Mouse (Mus musculus): ENCODE data around the gene Tbc1d23. TPM values are rescaled to one million over a fixed set of nuclear protein-coding genes. Genes with fewer than 3 reads are reported as not detected.

Tbc1d23 gene
- total RNA-seq, 2 experiments from 2014 or later = 41.2 to 44.9 TPM

DNA sequence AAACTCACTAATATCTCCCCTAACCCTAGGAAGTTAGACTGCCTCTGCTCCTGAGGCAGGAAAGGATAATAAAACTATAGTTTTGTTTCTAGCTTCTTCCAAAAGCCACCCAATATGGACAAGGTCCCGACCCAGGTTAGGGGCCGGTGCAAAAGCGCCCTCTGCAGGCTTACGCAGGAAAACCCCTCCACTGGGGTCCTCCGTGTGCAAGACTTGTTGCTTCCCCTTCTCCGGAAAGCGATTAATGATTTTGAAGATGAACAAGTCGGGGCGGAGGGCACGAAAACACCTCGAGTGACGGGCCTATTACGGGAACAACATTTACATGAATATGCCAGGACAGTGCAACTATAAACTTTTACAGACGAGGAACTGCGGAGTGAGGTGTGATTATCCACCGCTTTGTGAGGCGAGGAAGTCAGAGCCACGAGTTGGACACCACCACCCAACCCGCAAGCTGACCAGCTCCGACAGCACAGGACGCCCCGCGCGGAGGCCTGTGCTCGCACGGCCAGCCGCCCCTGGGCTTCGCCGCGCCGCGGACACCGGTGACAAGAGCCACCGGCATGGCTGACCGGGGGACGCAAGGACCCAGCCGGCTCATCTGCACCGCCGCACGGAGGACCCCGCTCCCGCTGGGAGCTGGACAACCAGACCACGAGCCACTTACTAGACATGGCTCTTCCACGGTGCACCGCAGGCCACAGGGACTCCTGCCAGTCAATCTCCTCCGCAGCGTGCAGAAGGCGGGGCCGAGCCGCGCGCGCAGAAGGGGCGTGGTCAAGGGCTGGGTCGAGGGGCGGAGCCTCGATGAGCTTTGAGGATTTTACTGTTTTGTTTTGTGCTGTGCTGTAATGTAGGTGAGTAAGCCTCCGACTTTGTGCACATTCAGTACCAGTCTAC is 64.4 kb downstream of the Tbc1d23 start, which contains the start of gene Nit2:
Gene Nit2 (minus strand): TSS at position 731 of the 903 bp plus-strand sequence.
- peak within 1 kb of the TSS; percentile 85 for H3K4me3 ChIP-seq
- peak within 1 kb of the TSS; percentile 89 for H3K27ac ChIP-seq
- DNase-seq (ENCODE audit: low spot score in 2 of 2) = peak; percentile 94
- TF ChIP-seq CTCF (conservative IDR thresholded peaks at IDR 0.05) = peak; percentile 92

DNA sequence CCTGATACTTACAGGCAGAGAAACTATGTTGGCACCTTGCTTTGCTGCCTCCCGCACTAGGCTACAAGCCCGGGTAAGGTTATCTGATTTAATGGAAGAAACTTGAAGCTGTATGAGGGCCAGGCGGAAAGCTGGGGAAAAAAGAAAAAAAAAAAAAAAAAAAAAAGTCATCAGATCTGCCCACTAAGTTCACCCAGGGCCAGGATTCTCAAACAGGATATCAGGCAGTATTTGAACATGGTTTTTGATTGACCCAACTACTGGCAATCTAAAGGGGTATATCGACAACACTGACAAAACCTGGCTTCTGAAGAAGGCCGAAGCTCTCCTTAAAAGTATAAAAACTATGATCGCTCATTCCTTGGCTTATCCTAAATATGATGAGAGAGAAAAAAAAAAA is 65.2 kb downstream of the Tbc1d23 start:
- no peak overlapping the region for H3K27ac ChIP-seq
- no peak for DNase-seq (ENCODE audit: low spot score in 2 of 2)
- no peak overlapping the region; the same call in 1 of the 2 replicates for H3K4me3 ChIP-seq

DNA sequence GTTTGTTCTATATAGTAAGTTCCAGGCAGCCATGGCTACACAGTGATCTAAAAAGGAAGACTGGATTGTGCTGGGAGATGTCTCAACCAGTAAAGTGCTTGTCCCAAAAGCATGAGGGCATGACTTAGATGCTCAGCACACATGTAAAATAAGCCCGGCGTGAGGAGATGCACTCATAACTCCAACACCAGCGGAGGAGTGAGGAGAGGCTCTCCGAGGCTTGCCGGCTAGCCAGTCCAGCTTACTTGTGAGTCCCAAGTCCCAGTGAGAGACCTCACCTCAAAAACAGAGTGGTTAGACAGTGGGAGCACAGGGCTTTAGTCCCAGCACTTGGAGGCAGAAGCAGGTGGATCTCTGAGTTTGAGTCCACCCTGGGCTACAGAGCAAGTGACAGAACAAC is 66.1 kb downstream of the Tbc1d23 start:
- no peak for DNase-seq (ENCODE audit: low spot score in 2 of 2)
- TF ChIP-seq CTCF (conservative IDR thresholded peaks at IDR 0.05) = no peak
- no peak overlapping the region for H3K27ac ChIP-seq
- H3K4me3 ChIP-seq = no peak overlapping the region

More for the DNA sequence above, 65.2 kb downstream of the Tbc1d23 start:
- TF ChIP-seq CTCF (conservative IDR thresholded peaks at IDR 0.05) = no peak

DNA sequence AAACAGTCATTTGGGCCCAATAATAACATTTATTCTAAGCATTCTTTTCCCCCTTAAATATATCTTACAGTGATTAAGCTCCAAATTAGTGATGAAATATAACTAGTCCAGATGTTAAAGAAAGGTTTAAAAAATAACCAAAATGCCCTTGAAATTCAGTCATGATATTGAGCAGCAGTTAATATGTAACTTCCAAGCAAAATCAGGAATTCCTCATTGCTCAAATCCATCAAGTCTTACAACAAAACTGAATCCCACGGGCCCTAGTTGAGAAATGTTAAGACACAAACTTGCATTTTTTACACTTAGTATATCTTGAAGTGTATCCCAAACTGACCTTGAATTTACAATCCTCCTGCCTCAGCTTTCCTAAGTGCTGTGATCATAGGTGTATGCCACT is 67.6 kb downstream of the Tbc1d23 start:
- TF ChIP-seq CTCF (conservative IDR thresholded peaks at IDR 0.05) = no peak
- no peak for DNase-seq (ENCODE audit: low spot score in 2 of 2)
- H3K27ac ChIP-seq = no peak overlapping the region
- no peak overlapping the region for H3K4me3 ChIP-seq

DNA sequence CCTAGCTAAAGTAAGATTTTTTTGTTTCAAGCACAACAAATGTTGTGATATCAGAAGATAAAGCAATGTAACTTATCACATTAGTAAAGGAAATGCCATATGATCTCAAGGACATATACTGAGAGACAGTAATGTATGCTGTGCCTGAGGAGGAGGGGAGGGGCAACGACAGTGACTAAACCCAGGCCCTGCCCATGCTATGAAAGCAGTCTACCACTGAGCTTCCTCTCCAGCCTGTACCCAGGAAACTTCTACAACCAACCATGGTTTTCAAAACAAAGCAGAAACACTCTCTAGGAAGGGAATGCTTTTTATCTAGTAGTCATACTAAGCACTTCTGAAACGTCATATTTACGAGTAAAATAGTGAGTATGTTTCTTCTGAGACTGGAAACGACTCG is 68.5 kb downstream of the Tbc1d23 start:
- no peak for DNase-seq (ENCODE audit: low spot score in 2 of 2)
- no peak overlapping the region for H3K4me3 ChIP-seq
- no peak overlapping the region for H3K27ac ChIP-seq
- TF ChIP-seq CTCF (conservative IDR thresholded peaks at IDR 0.05) = no peak

DNA sequence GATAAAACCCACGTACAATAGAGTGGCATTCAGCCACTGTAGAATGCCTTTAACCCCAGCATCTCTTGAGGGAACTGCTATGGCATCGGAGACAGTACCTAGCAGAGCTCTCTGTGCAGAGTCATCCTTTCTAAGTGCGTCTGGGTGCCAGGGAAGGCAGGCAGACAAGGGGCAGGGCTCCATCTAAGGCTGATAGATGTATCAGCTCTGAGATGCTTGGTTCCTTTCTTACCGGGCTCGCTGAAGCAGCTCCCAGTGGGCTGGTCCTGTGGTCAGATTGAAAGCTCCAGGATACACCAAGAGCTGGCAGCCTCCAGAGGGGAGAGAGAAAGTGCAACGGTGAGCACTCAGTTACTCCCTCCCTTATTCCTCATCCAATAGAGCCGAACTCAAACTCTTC is 71.5 kb downstream of the Tbc1d23 start:
- no peak for DNase-seq (ENCODE audit: low spot score in 2 of 2)
- no peak for TF ChIP-seq CTCF (conservative IDR thresholded peaks at IDR 0.05)
- Histone ChIP-seq H3K27ac (no peak overlapping the region), H3K4me3 (no peak overlapping the region)

DNA sequence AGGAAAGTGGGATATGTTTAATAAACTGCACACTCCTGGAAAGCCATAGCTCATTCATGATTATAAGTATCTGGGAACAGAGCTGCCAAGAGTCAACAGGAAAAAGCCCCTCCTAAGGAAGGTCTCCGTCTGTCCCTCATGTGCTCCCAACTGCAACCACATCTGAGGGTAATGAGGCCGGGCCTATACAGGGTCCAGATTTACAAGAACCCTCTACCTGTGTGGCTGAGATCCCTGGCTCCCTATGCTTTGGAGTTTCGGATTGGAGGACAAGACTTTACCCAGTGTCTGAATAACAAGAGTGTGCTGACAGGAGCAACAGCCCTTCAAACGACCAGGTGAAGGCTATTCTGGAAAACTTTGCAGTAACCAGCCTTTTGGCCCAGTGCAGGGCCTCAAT is 73.6 kb downstream of the Tbc1d23 start:
- TF ChIP-seq CTCF (conservative IDR thresholded peaks at IDR 0.05) = no peak
- H3K27ac ChIP-seq = peak overlapping the region; percentile 19; the same call in 1 of the 2 replicates
- H3K4me3 ChIP-seq = no peak overlapping the region
- DNase-seq (ENCODE audit: low spot score in 2 of 2) = no peak

DNA sequence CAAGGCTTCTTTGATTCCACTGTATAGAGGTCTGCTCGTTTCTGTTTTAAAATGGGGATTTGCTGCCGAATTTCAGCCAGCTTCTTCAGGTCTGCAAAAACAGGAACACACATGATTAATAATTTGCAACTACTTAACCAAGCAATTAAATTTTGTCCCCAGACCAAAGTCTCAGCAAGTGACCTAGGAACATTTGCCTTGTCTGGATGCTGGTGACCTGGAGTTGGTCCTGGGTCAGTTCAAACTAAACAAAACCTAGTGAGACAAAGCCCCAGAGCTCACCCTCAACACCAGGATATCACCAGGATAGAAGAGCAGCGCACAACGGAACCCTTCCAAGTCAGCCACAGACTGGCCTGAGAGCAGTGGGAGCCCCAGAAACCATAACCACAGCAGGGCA is 74.2 kb downstream of the Tbc1d23 start:
- H3K4me3 ChIP-seq = no peak overlapping the region
- DNase-seq (ENCODE audit: low spot score in 2 of 2) = no peak
- H3K27ac ChIP-seq = no peak overlapping the region
- TF ChIP-seq CTCF (conservative IDR thresholded peaks at IDR 0.05) = no peak

DNA sequence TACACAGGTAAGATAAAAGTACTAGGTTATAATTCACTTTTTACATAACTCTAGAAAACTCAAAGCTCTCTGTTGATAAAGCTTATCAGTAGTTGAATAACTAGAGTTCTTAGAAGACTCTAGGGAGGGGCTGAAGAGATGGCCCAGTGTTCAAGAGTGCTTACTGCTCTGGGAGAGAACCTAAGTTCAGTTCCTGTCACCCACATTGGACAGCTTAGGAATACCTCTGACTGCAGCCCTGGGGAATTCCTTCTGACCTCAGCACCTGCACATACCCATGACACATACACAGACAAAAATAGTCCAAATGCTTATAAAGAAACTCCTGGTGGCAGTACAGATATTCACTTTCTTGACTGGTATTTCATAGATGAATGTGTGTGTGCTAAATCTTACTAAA is 75.4 kb downstream of the Tbc1d23 start:
- Histone ChIP-seq H3K27ac (no peak overlapping the region), H3K4me3 (no peak overlapping the region)
- DNase-seq (ENCODE audit: low spot score in 2 of 2) = no peak
- no peak for TF ChIP-seq CTCF (conservative IDR thresholded peaks at IDR 0.05)

DNA sequence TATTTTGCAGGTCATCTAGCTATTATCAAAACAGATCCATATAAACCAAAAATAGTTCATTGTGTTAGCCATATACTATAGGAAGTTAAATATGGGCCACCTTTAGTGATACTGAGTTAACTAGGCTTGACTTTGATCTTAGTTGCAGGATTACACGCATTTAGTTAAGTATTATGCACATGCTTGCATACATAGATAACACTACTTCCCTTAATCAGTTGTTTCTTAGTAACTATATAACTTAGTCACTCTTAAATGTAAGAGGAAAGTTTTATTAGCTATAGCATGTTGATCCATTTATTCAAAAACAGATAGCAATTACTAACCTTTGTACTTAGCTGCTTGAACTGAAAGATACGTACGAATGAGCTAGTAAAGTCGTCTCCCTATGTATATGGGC is 79.9 kb downstream of the Tbc1d23 start:
- no peak for TF ChIP-seq CTCF (conservative IDR thresholded peaks at IDR 0.05)
- no peak for DNase-seq (ENCODE audit: low spot score in 2 of 2)

DNA sequence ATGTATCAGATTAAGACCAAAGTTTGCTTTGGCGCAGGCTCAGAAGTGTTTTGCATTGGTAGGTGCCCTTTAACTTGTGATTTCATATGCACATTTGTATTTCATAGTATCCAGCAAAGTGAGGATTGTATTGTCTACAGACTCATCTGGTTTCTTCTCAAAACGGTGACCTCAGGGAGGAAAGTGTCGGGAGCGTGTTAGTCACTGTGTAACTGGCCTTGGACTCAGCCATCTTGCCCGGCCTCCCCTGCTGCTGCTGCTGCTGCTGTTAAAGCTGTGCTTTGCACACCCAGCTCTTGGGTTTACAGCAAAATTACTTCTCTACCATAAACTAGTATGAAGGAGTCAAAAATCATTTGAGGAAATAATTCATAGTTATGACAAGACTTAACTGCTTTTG is 86.6 kb downstream of the Tbc1d23 start:
- no peak for TF ChIP-seq CTCF (conservative IDR thresholded peaks at IDR 0.05)
- no peak overlapping the region for H3K27ac ChIP-seq

More for the DNA sequence above, 79.9 kb downstream of the Tbc1d23 start:
- H3K4me3 ChIP-seq = no peak overlapping the region
- H3K27ac ChIP-seq = no peak overlapping the region

DNA sequence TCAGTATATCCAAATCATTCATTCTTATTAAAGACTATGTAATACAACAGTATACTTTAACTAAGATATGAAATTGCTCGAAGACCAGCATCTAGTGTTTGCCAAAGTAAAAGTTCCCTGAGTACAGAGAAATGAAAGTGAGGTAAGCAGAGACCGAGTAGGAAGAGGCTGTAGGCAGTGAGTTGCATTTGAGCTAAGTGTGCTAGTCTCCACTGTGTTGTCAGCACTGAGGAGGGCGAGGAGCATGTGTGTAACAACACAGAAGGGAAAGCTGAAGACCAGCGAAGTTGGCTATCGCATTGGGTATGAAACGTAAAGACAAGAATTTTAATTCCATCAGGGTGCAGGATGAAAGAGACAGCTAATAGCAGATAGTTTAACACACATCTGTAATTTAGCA is 97.7 kb downstream of the Tbc1d23 start:
- no peak overlapping the region for H3K4me3 ChIP-seq
- no peak for TF ChIP-seq CTCF (conservative IDR thresholded peaks at IDR 0.05)
- H3K27ac ChIP-seq = no peak overlapping the region
- DNase-seq (ENCODE audit: low spot score in 2 of 2) = no peak

More for the DNA sequence above, 86.6 kb downstream of the Tbc1d23 start:
- no peak for DNase-seq (ENCODE audit: low spot score in 2 of 2)
- H3K4me3 ChIP-seq = no peak overlapping the region

DNA sequence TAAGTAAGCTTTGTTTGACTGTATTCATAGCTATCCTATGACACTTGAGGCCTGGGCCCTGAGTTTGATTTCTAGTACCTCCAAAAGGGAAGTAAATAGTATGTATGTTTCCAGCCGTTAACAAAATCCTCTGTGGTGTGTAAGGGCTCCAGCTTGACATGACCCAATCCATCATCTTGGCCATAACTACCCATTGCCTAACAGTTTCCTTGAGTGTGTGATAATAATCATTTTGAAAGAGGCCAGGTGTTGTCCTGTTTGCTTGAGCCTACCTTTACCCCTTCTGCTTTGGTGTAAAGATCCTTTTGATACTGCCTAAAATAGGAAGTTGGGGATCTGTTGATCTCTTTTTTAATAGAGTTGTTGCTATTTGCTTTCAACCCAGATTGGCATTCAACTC is 99.0 kb downstream of the Tbc1d23 start:
- Histone ChIP-seq H3K27ac (no peak overlapping the region), H3K4me3 (no peak overlapping the region)
- DNase-seq (ENCODE audit: low spot score in 2 of 2) = no peak
- TF ChIP-seq CTCF (conservative IDR thresholded peaks at IDR 0.05) = no peak

DNA sequence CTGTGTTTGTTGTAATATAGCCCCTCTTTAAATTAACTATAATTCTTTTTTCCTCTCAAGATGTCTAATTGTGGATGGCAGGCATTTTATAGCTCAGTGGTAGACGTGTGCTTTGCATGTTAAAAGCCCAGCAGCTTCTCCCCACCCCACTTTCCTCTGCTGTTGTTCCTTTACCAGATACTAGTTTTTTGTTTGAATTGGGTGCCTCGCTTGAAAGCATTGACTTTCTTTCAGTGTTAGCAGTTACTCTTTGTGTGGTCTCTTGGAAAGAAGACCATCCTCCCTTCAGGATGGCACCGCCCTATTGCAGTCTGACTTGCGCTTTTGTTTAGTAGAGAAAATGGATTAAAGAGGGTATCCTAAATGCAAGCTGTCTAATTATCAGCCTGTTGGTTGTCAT is 99.8 kb downstream of the Tbc1d23 start:
- no peak for DNase-seq (ENCODE audit: low spot score in 2 of 2)
- Histone ChIP-seq H3K4me3 (no peak overlapping the region), H3K27ac (no peak overlapping the region)
- no peak for TF ChIP-seq CTCF (conservative IDR thresholded peaks at IDR 0.05)

Measured in layer of hippocampus, adult 2 months (tissue).